Mouse (Mus musculus) hematopoietic stem cell, adult 5-6 weeks (primary cell): Measurements from ENCODE around the gene Chmp2b. TPM values are rescaled to one million over a fixed set of nuclear protein-coding genes. Genes with fewer than 3 reads are reported as not detected.

Experiments
- ATAC-seq, 2 experiments: fragments of 125-278 bp in 1 of 2; replicated peaks in 1 of 2; 2 replicates each; pipeline ENCODE4 v1.8.0; 2016 to 2017; ENCODE audit warnings: inconsistent platforms in 2 of 2, mild to moderate bottlenecking in 2 of 2, moderate number of reproducible peaks in 2 of 2, low read depth in 1 of 2, moderate TSS enrichment in 1 of 2; ENCODE audit not compliant: low FRiP score in 2 of 2, poor library complexity in 2 of 2, severe bottlenecking in 2 of 2, insufficient read depth in 1 of 2, low TSS enrichment in 1 of 2
- total RNA-seq: library from RNA; stranded (forward); fragments of 172-1452, 232-1000 nt; gene quantifications from 2 replicates; pipeline ENCODE4 v1.2.3, GENCODE M21; 2017

The Chmp2b gene
- total RNA-seq, 1 experiment from 2014 or later, result 47.3 TPM

GRCm38 (mm10) chr16:65543676-65544293 is 18.7 kb downstream of the Chmp2b start:
- ATAC-seq, result no peak

- ATAC-seq, result peak; percentile 59 to 72; a peak in 2 of 4 replicates
Observed at GRCm38 (mm10) chr16:65533315-65533999, 29.1 kb downstream of the Chmp2b start.

GRCm38 (mm10) chr16:65531663-65532062 is 30.9 kb downstream of the Chmp2b start:
- no peak for ATAC-seq

GRCm38 (mm10) chr16:65529589-65529988 is 32.9 kb downstream of the Chmp2b start:
- ATAC-seq, result no peak

GRCm38 (mm10) chr16:65526695-65527094 is 35.8 kb downstream of the Chmp2b start:
- ATAC-seq, result no peak

- no peak for ATAC-seq
Observed at GRCm38 (mm10) chr16:65526004-65526403, 36.5 kb downstream of the Chmp2b start.

GRCm38 (mm10) chr16:65520211-65520610 is 42.3 kb downstream of the Chmp2b start, which contains the start of gene Pou1f1:
TSS of gene Pou1f1 (plus strand) at chr16:65520511.
- no peak for ATAC-seq

GRCm38 (mm10) chr16:65514223-65514622 is 48.3 kb downstream of the Chmp2b start:
- no peak for ATAC-seq

- ATAC-seq, result peak; percentile 78 to 79
Observed at GRCm38 (mm10) chr16:65497049-65497448, 65.5 kb downstream of the Chmp2b start.

- ATAC-seq, result peak; percentile 84 to 94
Observed at GRCm38 (mm10) chr16:65496030-65496429, 66.5 kb downstream of the Chmp2b start.

Other genes starting within 250 kb of the Chmp2b start
- not detected in 2 replicates for gene Pou1f1, start 42.2 kb downstream of the Chmp2b start, total RNA-seq